Mouse (Mus musculus): ENCODE measurements around the gene Olfr323.
A peak's percentile ranks its signal among the peaks of the same experiment; 100 is the strongest.

Gene Olfr323

GRCm38 (mm10) chr11:58602800-58603560 is 27.3 kb downstream of the Olfr323 start:
- no peak for DNase-seq

- DNase-seq, result no peak
These were observed 28.2 kb downstream of the Olfr323 start for GRCm38 (mm10) chr11:58602062-58602461.

GRCm38 (mm10) chr11:58597837-58598236 is 32.5 kb downstream of the Olfr323 start:
- DNase-seq, result no peak

DNA sequence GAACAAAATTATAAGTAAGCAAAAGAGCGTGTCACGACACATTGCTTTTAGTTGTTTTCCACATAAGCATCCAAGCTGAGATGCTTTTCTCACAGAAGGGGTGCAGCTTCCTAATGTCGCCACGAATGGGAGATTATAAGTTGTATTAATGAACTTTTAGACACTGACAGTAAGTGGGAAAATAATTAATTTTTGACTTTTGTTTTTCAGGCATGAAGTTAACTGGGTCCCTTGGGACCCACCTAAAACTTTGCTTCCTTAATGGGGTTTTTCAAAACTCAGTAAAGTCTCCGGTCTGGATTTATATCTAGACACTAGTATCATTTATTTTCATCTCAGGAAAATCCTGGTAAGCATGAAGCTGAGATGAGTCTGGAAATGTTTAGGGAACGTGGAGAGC is 35.5 kb downstream of the Olfr323 start, which contains the start of gene Olfr324:
Olfr324 (plus strand) TSS at position 301 of the 400 bp plus-strand sequence.
- DNase-seq, result no peak

GRCm38 (mm10) chr11:58588620-58589250 is 41.6 kb downstream of the Olfr323 start:
- DNase-seq, result no peak

GRCm38 (mm10) chr11:58587898-58588348 is 42.4 kb downstream of the Olfr323 start:
- DNase-seq, result peak; percentile 43

GRCm38 (mm10) chr11:58578636-58579035 is 51.7 kb downstream of the Olfr323 start:
- no peak for DNase-seq

- no peak for DNase-seq
These were observed 52.9 kb downstream of the Olfr323 start, which contains the start of gene Olfr325 for GRCm38 (mm10) chr11:58577430-58577829. Gene Olfr325 (plus strand): TSS chr11:58577730.
